Mouse (Mus musculus): Measurements from ENCODE around the gene Trmt1. TPM values are rescaled to one million over a fixed set of nuclear protein-coding genes. Genes with fewer than 3 reads are reported as not detected.
"Not testable (repeated sequence)": the region's sequence is repeated elsewhere in the genome, so short reads cannot be mapped to it uniquely, and the experiment has no call there.

Gene Trmt1
- total RNA-seq, 2 experiments from 2014 or later = 96.9 to 108 TPM

GRCm38 (mm10) chr8:84658951-84659350 lies 27.2 kb upstream of the Trmt1 start:
- no peak for DNase-seq (ENCODE audit: low spot score in 2 of 2)

GRCm38 (mm10) chr8:84659936-84660818 lies 25.9 kb upstream of the Trmt1 start:
- no peak for DNase-seq (ENCODE audit: low spot score in 2 of 2)

GRCm38 (mm10) chr8:84660819-84661457 lies 25.2 kb upstream of the Trmt1 start:
- no peak for DNase-seq (ENCODE audit: low spot score in 2 of 2)

GRCm38 (mm10) chr8:84661458-84661871 lies 24.6 kb upstream of the Trmt1 start:
- DNase-seq (ENCODE audit: low spot score in 2 of 2) = no peak

GRCm38 (mm10) chr8:84661961-84662571 lies 24.0 kb upstream of the Trmt1 start:
- DNase-seq (ENCODE audit: low spot score in 2 of 2) = no peak

- DNase-seq (ENCODE audit: low spot score in 2 of 2) = peak; percentile 81 to 93
These were observed 23.5 kb upstream of the Trmt1 start, which contains the start of gene Ier2 for GRCm38 (mm10) chr8:84662581-84663065. Ier2 (minus strand) TSS chr8:84662852.

GRCm38 (mm10) chr8:84663483-84664327 lies 22.4 kb upstream of the Trmt1 start:
- DNase-seq (ENCODE audit: low spot score in 2 of 2) = peak; percentile 94 to 97

GRCm38 (mm10) chr8:84664566-84665384 lies 21.3 kb upstream of the Trmt1 start:
- peak; percentile 74 to 89 for DNase-seq (ENCODE audit: low spot score in 2 of 2)

GRCm38 (mm10) chr8:84665385-84665893 lies 20.7 kb upstream of the Trmt1 start:
- no peak for DNase-seq (ENCODE audit: low spot score in 2 of 2)

- no peak for DNase-seq (ENCODE audit: low spot score in 2 of 2)
These were observed 18.0 kb upstream of the Trmt1 start for GRCm38 (mm10) chr8:84668081-84668480.

- no peak for DNase-seq (ENCODE audit: low spot score in 2 of 2)
These were observed 17.2 kb upstream of the Trmt1 start for GRCm38 (mm10) chr8:84668731-84669485.

GRCm38 (mm10) chr8:84670295-84671006 lies 15.7 kb upstream of the Trmt1 start:
- DNase-seq (ENCODE audit: low spot score in 2 of 2) = not testable (repeated sequence)

- no peak for DNase-seq (ENCODE audit: low spot score in 2 of 2)
These were observed 8.8 kb upstream of the Trmt1 start for GRCm38 (mm10) chr8:84677305-84677704.

GRCm38 (mm10) chr8:84681476-84681875 lies 4.6 kb upstream of the Trmt1 start:
- DNase-seq (ENCODE audit: low spot score in 2 of 2) = no peak

GRCm38 (mm10) chr8:84682257-84682656 lies 3.9 kb upstream of the Trmt1 start:
- no peak for DNase-seq (ENCODE audit: low spot score in 2 of 2)

GRCm38 (mm10) chr8:84684537-84684936 lies 1.6 kb upstream of the Trmt1 start:
- peak in 1 of 2 experiments; percentile 27 for DNase-seq (ENCODE audit: low spot score in 2 of 2)

GRCm38 (mm10) chr8:84687003-84687704 lies 1.0 kb downstream of the Trmt1 start:
- no peak for DNase-seq (ENCODE audit: low spot score in 2 of 2)

- DNase-seq (ENCODE audit: low spot score in 2 of 2) = peak; percentile 75 to 86
These were observed 1.6 kb downstream of the Trmt1 start, which contains the start of gene Nacc1 for GRCm38 (mm10) chr8:84687705-84688100. Nacc1 (minus strand) TSS chr8:84687862.

All from layer of hippocampus, adult 18-20 months (tissue).